Mouse (Mus musculus) ovary, postnatal 10 days (tissue): ENCODE results near the gene Arfgef2.

ENCODE experiments used
- DNase-seq: peaks from one replicate; pipeline ENCODE4 v3.0.0; 2022; ENCODE audit warnings: low spot score

Arfgef2 gene

GRCm38 (mm10) chr2:166806813-166807212, 1.4 kb downstream of the Arfgef2 start:
- no peak for DNase-seq

GRCm38 (mm10) chr2:166809499-166809898, 4.1 kb downstream of the Arfgef2 start:
- DNase-seq: no peak

- DNase-seq: no peak
Measured at GRCm38 (mm10) chr2:166810821-166811220, 5.4 kb downstream of the Arfgef2 start.

GRCm38 (mm10) chr2:166818463-166819143, 13.2 kb downstream of the Arfgef2 start:
- DNase-seq: no peak

GRCm38 (mm10) chr2:166819849-166820248, 14.5 kb downstream of the Arfgef2 start:
- no peak for DNase-seq

- no peak for DNase-seq
Measured at GRCm38 (mm10) chr2:166820844-166821243, 15.5 kb downstream of the Arfgef2 start.

GRCm38 (mm10) chr2:166821406-166821805, 16.0 kb downstream of the Arfgef2 start:
- no peak for DNase-seq

- no peak for DNase-seq
Measured at GRCm38 (mm10) chr2:166822119-166822826, 16.9 kb downstream of the Arfgef2 start.

- DNase-seq: no peak
Measured at GRCm38 (mm10) chr2:166822901-166823300, 17.5 kb downstream of the Arfgef2 start.

GRCm38 (mm10) chr2:166824386-166824785, 19.0 kb downstream of the Arfgef2 start:
- DNase-seq: no peak

GRCm38 (mm10) chr2:166824998-166825397, 19.6 kb downstream of the Arfgef2 start:
- DNase-seq: no peak

- DNase-seq: no peak
Measured at GRCm38 (mm10) chr2:166826491-166827224, 21.3 kb downstream of the Arfgef2 start.

- DNase-seq: no peak
Measured at GRCm38 (mm10) chr2:166828306-166828705, 22.9 kb downstream of the Arfgef2 start.

GRCm38 (mm10) chr2:166830350-166830749, 25.0 kb downstream of the Arfgef2 start:
- DNase-seq: no peak

GRCm38 (mm10) chr2:166834091-166834490, 28.7 kb downstream of the Arfgef2 start:
- DNase-seq: no peak

GRCm38 (mm10) chr2:166834796-166835195, 29.4 kb downstream of the Arfgef2 start:
- no peak for DNase-seq

- no peak for DNase-seq
Measured at GRCm38 (mm10) chr2:166835581-166835980, 30.2 kb downstream of the Arfgef2 start.

GRCm38 (mm10) chr2:166841813-166842212, 36.4 kb downstream of the Arfgef2 start:
- no peak for DNase-seq

- no peak for DNase-seq
Measured at GRCm38 (mm10) chr2:166850691-166851090, 45.3 kb downstream of the Arfgef2 start.

GRCm38 (mm10) chr2:166852270-166852669, 46.9 kb downstream of the Arfgef2 start:
- no peak for DNase-seq

GRCm38 (mm10) chr2:166855771-166856170, 50.4 kb downstream of the Arfgef2 start:
- no peak for DNase-seq

GRCm38 (mm10) chr2:166856366-166856765, 51.0 kb downstream of the Arfgef2 start:
- no peak for DNase-seq

- DNase-seq: no peak
Measured at GRCm38 (mm10) chr2:166857118-166857517, 51.7 kb downstream of the Arfgef2 start.
